Mouse (Mus musculus): ENCODE measurements around the gene Epas1.

Gene Epas1

GRCm38 (mm10) chr17:86753130-86753821, at the start of gene Epas1:
Gene Epas1, plus strand, starts transcription at chr17:86753700.
- peak; percentile 41 for DNase-seq (ENCODE audit: low spot score)

GRCm38 (mm10) chr17:86705236-86705635, 48.3 kb upstream of the Epas1 start:
- no peak for DNase-seq (ENCODE audit: low spot score)

GRCm38 (mm10) chr17:86706467-86706866, 47.0 kb upstream of the Epas1 start:
- no peak for DNase-seq (ENCODE audit: low spot score)

- DNase-seq (ENCODE audit: low spot score): no peak
Observed at GRCm38 (mm10) chr17:86709803-86710202, 43.7 kb upstream of the Epas1 start.

- no peak for DNase-seq (ENCODE audit: low spot score)
Observed at GRCm38 (mm10) chr17:86710379-86710778, 43.1 kb upstream of the Epas1 start.

- DNase-seq (ENCODE audit: low spot score): no peak
Observed at GRCm38 (mm10) chr17:86711949-86712348, 41.6 kb upstream of the Epas1 start.

- DNase-seq (ENCODE audit: low spot score): no peak
Observed at GRCm38 (mm10) chr17:86712601-86713000, 40.9 kb upstream of the Epas1 start.

GRCm38 (mm10) chr17:86713591-86713990, 39.9 kb upstream of the Epas1 start:
- no peak for DNase-seq (ENCODE audit: low spot score)

GRCm38 (mm10) chr17:86724786-86725415, 28.6 kb upstream of the Epas1 start:
- no peak for DNase-seq (ENCODE audit: low spot score)

- DNase-seq (ENCODE audit: low spot score): no peak
Observed at GRCm38 (mm10) chr17:86726480-86726879, 27.0 kb upstream of the Epas1 start.

GRCm38 (mm10) chr17:86727031-86727430, 26.5 kb upstream of the Epas1 start:
- DNase-seq (ENCODE audit: low spot score): no peak

- DNase-seq (ENCODE audit: low spot score): no peak
Observed at GRCm38 (mm10) chr17:86731273-86731672, 22.2 kb upstream of the Epas1 start.

- DNase-seq (ENCODE audit: low spot score): peak; percentile 25
Observed at GRCm38 (mm10) chr17:86732024-86732423, 21.5 kb upstream of the Epas1 start.

- DNase-seq (ENCODE audit: low spot score): no peak
Observed at GRCm38 (mm10) chr17:86732522-86732921, 21.0 kb upstream of the Epas1 start.

- no peak for DNase-seq (ENCODE audit: low spot score)
Observed at GRCm38 (mm10) chr17:86733644-86734043, 19.9 kb upstream of the Epas1 start.

GRCm38 (mm10) chr17:86738477-86738876, 15.0 kb upstream of the Epas1 start:
- DNase-seq (ENCODE audit: low spot score): no peak

- no peak for DNase-seq (ENCODE audit: low spot score)
Observed at GRCm38 (mm10) chr17:86743351-86743941, 10.1 kb upstream of the Epas1 start.

- DNase-seq (ENCODE audit: low spot score): no peak
Observed at GRCm38 (mm10) chr17:86744943-86745342, 8.6 kb upstream of the Epas1 start.

- DNase-seq (ENCODE audit: low spot score): no peak
Observed at GRCm38 (mm10) chr17:86751373-86751871, 2.1 kb upstream of the Epas1 start.

- no peak for DNase-seq (ENCODE audit: low spot score)
Observed at GRCm38 (mm10) chr17:86753931-86754805, 668 bp downstream of the Epas1 start.

GRCm38 (mm10) chr17:86754806-86755571, 1.5 kb downstream of the Epas1 start:
- no peak for DNase-seq (ENCODE audit: low spot score)
